Mouse (Mus musculus): ENCODE data around the gene Rnf135. TPM values are rescaled to one million over a fixed set of nuclear protein-coding genes. Genes with fewer than 3 reads are reported as not detected.

Rnf135 gene
- total and polyA plus RNA-seq, 3 experiments, result 10.9 to 12.4 (median 11.3) TPM

GRCm38 (mm10) chr11:80247026-80247425 lies 63.4 kb downstream of the Rnf135 start:
- Histone ChIP-seq H3K4me3 (replicated peaks in 1 of 3; ENCODE audit: low read depth in 2 of 3, low read length in 2 of 3, poor library complexity in 1 of 3) (no peak overlapping the region), H3K79me2 (replicated peaks; ENCODE audit: control insufficient read depth, extremely low read depth, insufficient read depth, poor library complexity, severe bottlenecking) (no peaks in the 10 kb centered on the region), H3K9me3 (replicated peaks; ENCODE audit: low read length) (no peaks in the 10 kb centered on the region), H3K4me1 (ENCODE audit: control insufficient read depth in 1 of 2, insufficient read depth in 2 of 2) (peaks cover 3% of the 10 kb centered on the region in 2 experiments; a peak in 1 of 4 replicates), H3K27me3 (replicated peaks) (no peaks in the 10 kb centered on the region), H3K27ac (ENCODE audit: insufficient read depth, low read depth) (no peak overlapping the region), H3K4me2 (ENCODE audit: insufficient read depth, low read depth, poor library complexity, severe bottlenecking) (no peak overlapping the region), H3K9ac (ENCODE audit: insufficient read depth, low read depth) (no peak overlapping the region), H3K36me3 (replicated peaks in 1 of 2; ENCODE audit: control insufficient read depth in 1 of 2, insufficient read depth in 1 of 2, low read length in 1 of 2) (peaks cover 43 to 87% of the 10 kb centered on the region in 2 experiments)
- dilution Hi-C loops (cut with MboI; ENCODE audit: extremely low pct_ligation_motif_present, extremely low pct_unique_long_range_greater_than_20kb, low sequenced_read_pairs) (no loop called here), in situ Hi-C loops (cut with MboI; ENCODE audit: low pct_ligation_motif_present, low pct_unique_long_range_greater_than_20kb, low sequenced_read_pairs) (no loop called here)
- TF ChIP-seq POLR2A (IDR thresholded peaks at IDR 0.05; ENCODE audit: low read depth, low read length), result no peak
- no peak for TF ChIP-seq MAFK (IDR thresholded peaks at IDR 0.05; ENCODE audit: insufficient replicate concordance, low read length)
- TF ChIP-seq SMC3 (IDR thresholded peaks at IDR 0.05; ENCODE audit: low read depth, low read length), result no peak
- TF ChIP-seq ZNF384 (IDR thresholded peaks at IDR 0.05; ENCODE audit: low read depth, low read length), result no peak
- no peak for TF ChIP-seq JUN (IDR thresholded peaks at IDR 0.05; ENCODE audit: insufficient read depth, low read depth, low read length)
- no peak for TF ChIP-seq TBP (conservative IDR thresholded peaks at IDR 0.05; ENCODE audit: low read depth, low read length)
- no peak for TF ChIP-seq MAZ (IDR thresholded peaks at IDR 0.05; ENCODE audit: low read depth, low read length)
- no peak for TF ChIP-seq MAX (IDR thresholded peaks at IDR 0.05; ENCODE audit: low read length)
- no peak for TF ChIP-seq PAX5 (IDR thresholded peaks at IDR 0.05; ENCODE audit: low read length)
- TF ChIP-seq UBTF (IDR thresholded peaks at IDR 0.05; ENCODE audit: low read depth, low read length), result no peak
- TF ChIP-seq ZC3H11A (IDR thresholded peaks at IDR 0.05; ENCODE audit: low read depth, low read length), result no peak
- TF ChIP-seq MEF2A (IDR thresholded peaks at IDR 0.05; ENCODE audit: borderline replicate concordance, low read depth, low read length), result no peak
- TF ChIP-seq NRF1 (IDR thresholded peaks at IDR 0.05; ENCODE audit: low read depth, low read length), result no peak
- TF ChIP-seq ZMIZ1 (IDR thresholded peaks at IDR 0.05; ENCODE audit: low read depth, low read length), result no peak
- no peak for TF ChIP-seq HCFC1 (IDR thresholded peaks at IDR 0.05; ENCODE audit: low read depth, low read length)
- TF ChIP-seq BHLHE40 (IDR thresholded peaks at IDR 0.05; ENCODE audit: low read depth, low read length), result no peak
- no peak for TF ChIP-seq POLR2AphosphoS2 (IDR thresholded peaks at IDR 0.05; ENCODE audit: low read depth, low read length)
- TF ChIP-seq MXI1 (IDR thresholded peaks at IDR 0.05; ENCODE audit: low read depth, low read length), result no peak
- no peak for TF ChIP-seq NELFE (IDR thresholded peaks at IDR 0.05; ENCODE audit: low read depth, low read length)
- TF ChIP-seq SIN3A (IDR thresholded peaks at IDR 0.05; ENCODE audit: low read length), result no peak
- no peak for DNase-seq (ENCODE audit: extremely low read depth)

GRCm38 (mm10) chr11:80248531-80248930 lies 64.9 kb downstream of the Rnf135 start:
- no peak for TF ChIP-seq ZMIZ1 (IDR thresholded peaks at IDR 0.05; ENCODE audit: low read depth, low read length)
- no peak for TF ChIP-seq USF2 (conservative IDR thresholded peaks at IDR 0.05; ENCODE audit: low read depth, low read length)
- Histone ChIP-seq H3K4me1 (ENCODE audit: control insufficient read depth in 1 of 2, insufficient read depth in 2 of 2) (peaks cover 3% of the 10 kb centered on the region in 2 experiments; a peak in 1 of 4 replicates), H3K36me3 (replicated peaks in 1 of 2; ENCODE audit: control insufficient read depth in 1 of 2, insufficient read depth in 1 of 2, low read length in 1 of 2) (peaks cover 34 to 81% of the 10 kb centered on the region in 2 experiments), H3K9me3 (replicated peaks; ENCODE audit: low read length) (no peaks in the 10 kb centered on the region), H3K27ac (ENCODE audit: insufficient read depth, low read depth) (no peak overlapping the region), H3K79me2 (replicated peaks; ENCODE audit: control insufficient read depth, extremely low read depth, insufficient read depth, poor library complexity, severe bottlenecking) (no peaks in the 10 kb centered on the region), H3K4me3 (replicated peaks in 1 of 3; ENCODE audit: low read depth in 2 of 3, low read length in 2 of 3, poor library complexity in 1 of 3) (no peak overlapping the region), H3K4me2 (ENCODE audit: insufficient read depth, low read depth, poor library complexity, severe bottlenecking) (no peak overlapping the region), H3K27me3 (replicated peaks) (no peaks in the 10 kb centered on the region), H3K9ac (ENCODE audit: insufficient read depth, low read depth) (no peak overlapping the region)
- dilution Hi-C loops (cut with MboI; ENCODE audit: extremely low pct_ligation_motif_present, extremely low pct_unique_long_range_greater_than_20kb, low sequenced_read_pairs) (no loop called here), in situ Hi-C loops (cut with MboI; ENCODE audit: low pct_ligation_motif_present, low pct_unique_long_range_greater_than_20kb, low sequenced_read_pairs) (no loop called here)
- DNase-seq (ENCODE audit: extremely low read depth), result no peak

Other genes with a start within 250 kb of the Rnf135 start
- 78.8 and 103 TPM in 2 replicates for gene Utp6, start 221.5 kb upstream of the Rnf135 start, total RNA-seq (2012; rRNA removed)
- 117 and 122 TPM in 2 replicates for gene Utp6, start 221.5 kb upstream of the Rnf135 start, total RNA-seq (2014; rRNA removed)
- gene Utp6, start 221.5 kb upstream of the Rnf135 start, polyA plus RNA-seq (2012; ENCODE audit: insufficient read length, low read depth), result 148 and 186 TPM in 2 replicates
- gene Suz12, start 190.7 kb upstream of the Rnf135 start, total RNA-seq (2012; rRNA removed), result 56.7 and 61.9 TPM in 2 replicates
- 160 and 171 TPM in 2 replicates for gene Suz12, start 190.7 kb upstream of the Rnf135 start, total RNA-seq (2014; rRNA removed)
- 106 and 124 TPM in 2 replicates for gene Suz12, start 190.7 kb upstream of the Rnf135 start, polyA plus RNA-seq (2012; ENCODE audit: insufficient read length, low read depth)
- gene Crlf3, start 102.9 kb upstream of the Rnf135 start, total RNA-seq (2012; rRNA removed), result 106 and 113 TPM in 2 replicates
- 152 and 173 TPM in 2 replicates for gene Crlf3, start 102.9 kb upstream of the Rnf135 start, total RNA-seq (2014; rRNA removed)
- 114 and 118 TPM in 2 replicates for gene Crlf3, start 102.9 kb upstream of the Rnf135 start, polyA plus RNA-seq (2012; ENCODE audit: insufficient read length, low read depth)
- 24.0 and 26.4 TPM in 2 replicates for gene Atad5, start 94.5 kb upstream of the Rnf135 start, total RNA-seq (2012; rRNA removed)
- 46.3 and 48.1 TPM in 2 replicates for gene Atad5, start 94.5 kb upstream of the Rnf135 start, total RNA-seq (2014; rRNA removed)
- gene Atad5, start 94.5 kb upstream of the Rnf135 start, polyA plus RNA-seq (2012; ENCODE audit: insufficient read length, low read depth), result 32.9 and 35.2 TPM in 2 replicates
- gene Tefm, start 41.7 kb upstream of the Rnf135 start, total RNA-seq (2012; rRNA removed), result 34.4 and 36.6 TPM in 2 replicates
- 70.2 and 76.1 TPM in 2 replicates for gene Tefm, start 41.7 kb upstream of the Rnf135 start, total RNA-seq (2014; rRNA removed)
- 42.1 and 43.9 TPM in 2 replicates for gene Tefm, start 41.7 kb upstream of the Rnf135 start, polyA plus RNA-seq (2012; ENCODE audit: insufficient read length, low read depth)
- gene Adap2, start 29.7 kb upstream of the Rnf135 start, total RNA-seq (2012; rRNA removed), result not detected in 2 replicates
- gene Adap2, start 29.7 kb upstream of the Rnf135 start, total RNA-seq (2014; rRNA removed), result 0.12 TPM in 1 of 2 replicates, not detected in the other
- 0.49 and 0.86 TPM in 2 replicates for gene Adap2, start 29.7 kb upstream of the Rnf135 start, polyA plus RNA-seq (2012; ENCODE audit: insufficient read length, low read depth)
- gene Rhot1, start 25.2 kb downstream of the Rnf135 start, total RNA-seq (2012; rRNA removed), result 33.1 and 36.3 TPM in 2 replicates
- 73.3 and 83.5 TPM in 2 replicates for gene Rhot1, start 25.2 kb downstream of the Rnf135 start, total RNA-seq (2014; rRNA removed)
- 55.3 and 61.0 TPM in 2 replicates for gene Rhot1, start 25.2 kb downstream of the Rnf135 start, polyA plus RNA-seq (2012; ENCODE audit: insufficient read length, low read depth)
- gene Rhbdl3, start 117.1 kb downstream of the Rnf135 start, total RNA-seq (2012; rRNA removed), result 0.88 and 1.4 TPM in 2 replicates
- gene Rhbdl3, start 117.1 kb downstream of the Rnf135 start, total RNA-seq (2014; rRNA removed), result 0.34 and 0.46 TPM in 2 replicates
- 0.46 and 0.70 TPM in 2 replicates for gene Rhbdl3, start 117.1 kb downstream of the Rnf135 start, polyA plus RNA-seq (2012; ENCODE audit: insufficient read length, low read depth)
- 11.5 and 12.7 TPM in 2 replicates for gene 5730455P16Rik, start 194.2 kb downstream of the Rnf135 start, total RNA-seq (2012; rRNA removed)
- 19.7 and 22.2 TPM in 2 replicates for gene 5730455P16Rik, start 194.2 kb downstream of the Rnf135 start, total RNA-seq (2014; rRNA removed)
- gene 5730455P16Rik, start 194.2 kb downstream of the Rnf135 start, polyA plus RNA-seq (2012; ENCODE audit: insufficient read length, low read depth), result 15.0 and 19.4 TPM in 2 replicates
- 137 and 185 TPM in 2 replicates for gene Zfp207, start 199.4 kb downstream of the Rnf135 start, total RNA-seq (2012; rRNA removed)
- gene Zfp207, start 199.4 kb downstream of the Rnf135 start, total RNA-seq (2014; rRNA removed), result 296 and 345 TPM in 2 replicates
- 196 and 231 TPM in 2 replicates for gene Zfp207, start 199.4 kb downstream of the Rnf135 start, polyA plus RNA-seq (2012; ENCODE audit: insufficient read length, low read depth)
- 141 and 157 TPM in 2 replicates for gene Psmd11, start 244.8 kb downstream of the Rnf135 start, total RNA-seq (2012; rRNA removed)
- gene Psmd11, start 244.8 kb downstream of the Rnf135 start, total RNA-seq (2014; rRNA removed), result 105 and 116 TPM in 2 replicates
- gene Psmd11, start 244.8 kb downstream of the Rnf135 start, polyA plus RNA-seq (2012; ENCODE audit: insufficient read length, low read depth), result 179 and 191 TPM in 2 replicates

All from CH12.LX (cell line).